Mouse (Mus musculus): ENCODE results near the gene Adgrl2.

DNA sequence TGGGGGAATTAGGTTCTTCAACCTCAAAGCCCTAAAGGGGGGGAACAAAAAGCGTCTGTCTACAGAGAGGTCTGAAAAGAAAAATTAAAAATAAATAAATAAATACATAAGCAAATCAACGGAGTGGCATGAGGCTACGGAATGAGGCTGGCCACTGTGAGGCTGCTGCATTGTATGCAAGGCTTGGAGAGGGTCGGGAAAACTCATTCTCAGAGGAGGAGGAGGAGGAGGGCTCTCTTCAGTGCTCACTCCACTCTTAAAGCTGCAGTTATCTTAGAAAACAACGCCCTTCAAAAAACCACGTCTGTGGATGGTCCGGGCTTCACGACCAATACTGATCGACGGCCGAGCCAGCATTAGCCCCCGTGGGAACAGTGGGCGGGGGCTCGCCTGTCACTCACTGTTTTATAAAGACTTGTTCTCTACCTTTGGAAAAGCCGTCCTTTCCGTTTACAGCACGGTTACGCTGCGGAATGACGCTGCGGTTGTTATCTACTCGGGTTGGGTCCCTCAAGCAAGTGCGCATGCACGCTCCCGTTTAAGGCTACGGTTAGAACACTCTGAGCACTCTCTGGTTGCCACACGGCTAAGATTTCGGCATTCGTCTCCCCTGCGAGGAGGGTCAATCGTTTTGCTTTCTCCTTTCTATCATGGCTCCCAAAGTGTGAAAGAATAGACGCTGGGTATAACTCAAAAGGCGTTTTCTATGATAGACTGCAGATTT lies 170.9 kb downstream of the Adgrl2 start:
- TF ChIP-seq CTCF (IDR thresholded peaks at IDR 0.05; ENCODE audit: low read depth) = no peak
- TF ChIP-seq EP300 (IDR thresholded peaks at IDR 0.05; ENCODE audit: low read depth) = no peak
